Mouse (Mus musculus) testis, adult 2 months (tissue): Measurements from ENCODE around the gene Olfr620. TPM values are rescaled to one million over a fixed set of nuclear protein-coding genes. Genes with fewer than 3 reads are reported as not detected.

Experiments used
- H3K27ac ChIP-seq: fragments of 200-500 bp; 2 replicates; pipeline ENCODE4 v1.5.1; 2012; ENCODE audit warnings: low read depth, low read length; ENCODE audit not compliant: control insufficient read depth, insufficient read depth
- H3K27me3 ChIP-seq: fragments of 200-500 bp; 2 replicates; pipeline ENCODE4 v1.6.1; 2012; ENCODE audit warnings: mild to moderate bottlenecking, low read length, moderate library complexity; ENCODE audit not compliant: control insufficient read depth, insufficient read depth
- H3K36me3 ChIP-seq: fragments of 200-500 bp; 2 replicates; pipeline ENCODE4 v1.6.1; 2012; ENCODE audit warnings: mild to moderate bottlenecking, low read length; ENCODE audit not compliant: control insufficient read depth, insufficient read depth
- H3K4me1 ChIP-seq: fragments of 200-500 bp; 2 replicates; pipeline ENCODE4 v1.6.1; 2012; ENCODE audit warnings: low read length; ENCODE audit not compliant: control insufficient read depth, insufficient read depth
- H3K4me3 ChIP-seq: fragments of 200-500 bp; 2 replicates; pipeline ENCODE4 v1.5.1; 2012; ENCODE audit warnings: low read depth, mild to moderate bottlenecking, low read length, moderate library complexity, mixed read lengths; ENCODE audit not compliant: control insufficient read depth
- CTCF ChIP-seq: fragments of 200-500 bp; IDR thresholded peaks from 2 replicates; pipeline ENCODE4 v1.5.1; 2012; ENCODE audit warnings: low read depth, mild to moderate bottlenecking, inconsistent platforms, low read length, moderate library complexity; ENCODE audit not compliant: control insufficient read depth, insufficient read depth, insufficient replicate concordance
- POLR2A ChIP-seq: fragments of 200-500 bp; IDR thresholded peaks from 2 replicates; pipeline ENCODE4 v1.6.1; 2012; ENCODE audit warnings: low read depth, mild to moderate bottlenecking, inconsistent platforms, low read length, moderate library complexity; ENCODE audit not compliant: control insufficient read depth
- polyA plus RNA-seq: library from polyadenylated mRNA; depleted of rRNA; stranded (reverse); fragments of >200 nt; gene quantifications from 2 replicates; pipeline ENCODE4 v1.2.3, GENCODE M21; 2012; rRNA removed

The Olfr620 gene
- not detected in 2 replicates for polyA plus RNA-seq

DNA sequence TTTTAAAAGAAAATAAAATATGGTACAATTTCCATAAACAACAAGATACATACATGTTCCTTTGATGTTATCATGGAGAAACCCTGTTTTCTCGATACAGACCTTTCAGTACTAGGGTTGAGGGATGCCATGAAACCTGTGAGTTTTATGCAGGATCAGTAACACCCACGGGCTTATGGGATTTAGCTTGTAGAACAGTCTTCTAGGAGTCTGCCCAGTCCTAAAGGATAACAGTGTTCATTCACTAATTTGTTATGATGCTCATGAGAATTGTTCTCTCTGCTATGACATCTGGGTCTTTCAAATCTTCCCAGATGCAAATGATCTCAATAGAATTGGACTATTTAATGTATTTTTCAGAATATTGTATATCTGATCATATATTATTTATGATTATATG lies at the start of gene Olfr620:
Gene Olfr620 (minus strand): TSS at position 101 of the 400 bp plus-strand sequence.
- Histone ChIP-seq H3K27me3 (no peaks in the 10 kb centered on the region), H3K4me3 (no peak within 1 kb of the TSS), H3K27ac (no peak within 1 kb of the TSS), H3K36me3 (no peaks in the 10 kb centered on the region), H3K4me1 (no peaks in the 10 kb centered on the region)
- TF ChIP-seq CTCF (no peak), POLR2A (no peak)

DNA sequence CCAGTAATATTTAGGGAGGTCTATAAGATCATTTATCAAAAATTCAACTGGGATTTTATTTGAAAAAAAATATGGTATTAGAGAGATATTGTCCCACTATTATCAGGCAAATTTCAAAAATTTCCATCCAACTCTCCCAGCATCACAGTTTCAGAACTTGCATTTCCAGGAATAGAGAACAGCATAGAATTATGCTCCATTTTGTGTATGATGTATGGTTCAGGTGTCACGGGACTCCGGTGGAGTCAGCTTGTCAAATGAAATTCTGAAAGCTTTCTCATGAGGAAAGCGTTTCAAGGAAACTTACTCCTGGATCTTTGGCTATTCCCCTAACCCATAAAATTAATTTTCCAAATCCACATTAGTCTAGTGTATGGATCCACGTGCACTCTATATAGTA lies 31.7 kb upstream of the Olfr620 start:
- Histone ChIP-seq H3K4me1 (no peaks in the 10 kb centered on the region), H3K4me3 (no peak overlapping the region), H3K36me3 (no peaks in the 10 kb centered on the region), H3K27ac (no peak overlapping the region), H3K27me3 (no peaks in the 10 kb centered on the region)
- TF ChIP-seq CTCF (no peak), POLR2A (no peak)

- no peaks in the 10 kb centered on the region for H3K27me3 ChIP-seq
- no peak within 1 kb of the TSS for H3K4me3 ChIP-seq
- no peaks in the 10 kb centered on the region for H3K36me3 ChIP-seq
- TF ChIP-seq POLR2A (no peak), CTCF (no peak)
- no peak within 1 kb of the TSS for H3K27ac ChIP-seq
- H3K4me1 ChIP-seq, result no peaks in the 10 kb centered on the region
These were observed 30.3 kb upstream of the Olfr620 start, which contains the start of gene Olfr622 for GRCm38 (mm10) chr7:103642602-103643001. TSS of gene Olfr622 (minus strand) at chr7:103642702.

GRCm38 (mm10) chr7:103636795-103637194 lies 24.5 kb upstream of the Olfr620 start:
- Histone ChIP-seq H3K4me1 (no peaks in the 10 kb centered on the region), H3K4me3 (no peak overlapping the region), H3K27ac (no peak overlapping the region), H3K36me3 (no peaks in the 10 kb centered on the region), H3K27me3 (no peaks in the 10 kb centered on the region)
- TF ChIP-seq CTCF (no peak), POLR2A (no peak)

GRCm38 (mm10) chr7:103607425-103607824 lies 4.9 kb downstream of the Olfr620 start:
- Histone ChIP-seq H3K36me3 (no peaks in the 10 kb centered on the region), H3K4me3 (no peak overlapping the region), H3K4me1 (no peaks in the 10 kb centered on the region), H3K27me3 (no peaks in the 10 kb centered on the region), H3K27ac (no peak overlapping the region)
- TF ChIP-seq POLR2A (no peak), CTCF (no peak)

DNA sequence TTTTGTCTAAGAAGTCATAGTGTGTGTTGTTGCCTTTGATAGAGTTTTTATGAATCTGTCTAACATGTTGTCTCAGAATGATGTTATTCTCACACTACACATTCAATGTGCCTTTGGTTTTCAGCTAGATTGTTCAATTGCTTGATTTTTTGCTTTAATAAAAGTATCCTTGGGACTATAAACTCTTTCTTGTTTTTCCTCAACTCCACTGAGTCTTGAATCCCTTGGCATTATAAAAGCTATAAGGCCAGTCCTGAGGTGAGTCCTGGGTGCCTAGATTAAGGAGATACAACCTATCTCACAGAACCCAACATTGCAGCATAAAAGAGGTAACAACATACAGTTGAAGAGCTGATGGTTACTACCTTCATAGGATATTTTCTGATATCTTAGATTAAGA lies 12.1 kb downstream of the Olfr620 start, which contains the start of gene Olfr619:
Gene Olfr619 (plus strand): TSS at position 301 of the 400 bp plus-strand sequence.
- Histone ChIP-seq H3K27ac (no peak within 1 kb of the TSS), H3K4me3 (no peak within 1 kb of the TSS), H3K36me3 (no peaks in the 10 kb centered on the region), H3K27me3 (no peaks in the 10 kb centered on the region), H3K4me1 (no peaks in the 10 kb centered on the region)
- TF ChIP-seq CTCF, result no peak
- no peak for TF ChIP-seq POLR2A

- H3K4me3 ChIP-seq, result no peak within 1 kb of the TSS
- no peaks in the 10 kb centered on the region for H3K36me3 ChIP-seq
- TF ChIP-seq POLR2A (no peak), CTCF (no peak)
- no peaks in the 10 kb centered on the region for H3K27me3 ChIP-seq
- no peaks in the 10 kb centered on the region for H3K4me1 ChIP-seq
- no peak within 1 kb of the TSS for H3K27ac ChIP-seq
These were observed 22.5 kb downstream of the Olfr620 start, which contains the start of gene Olfr618 for GRCm38 (mm10) chr7:103589803-103590202. TSS of gene Olfr618 (plus strand) at chr7:103590103.

DNA sequence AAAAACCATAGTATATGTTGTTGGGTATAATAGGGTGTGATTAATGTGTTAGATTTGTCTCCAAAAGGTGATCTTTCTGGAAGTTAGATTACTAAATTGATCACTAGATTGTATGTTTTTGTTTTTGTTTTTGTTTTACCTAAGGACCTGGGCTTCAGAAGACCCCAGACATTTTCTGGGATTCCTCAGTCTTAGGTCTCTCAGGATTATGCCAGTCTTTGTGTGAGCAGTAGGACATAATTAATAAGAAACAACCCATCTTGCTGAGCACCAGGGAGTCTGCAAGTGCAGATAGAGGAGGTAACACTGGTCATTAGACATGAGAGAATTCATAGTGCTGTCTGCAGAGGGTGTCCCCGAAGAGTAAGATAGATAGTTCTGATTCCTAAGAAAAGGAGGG lies 39.6 kb downstream of the Olfr620 start, which contains the start of gene Olfr617:
Gene Olfr617 (plus strand): TSS at position 301 of the 400 bp plus-strand sequence.
- H3K27me3 ChIP-seq, result no peaks in the 10 kb centered on the region
- TF ChIP-seq POLR2A, result no peak
- TF ChIP-seq CTCF, result no peak
- H3K27ac ChIP-seq, result no peak within 1 kb of the TSS
- H3K36me3 ChIP-seq, result no peaks in the 10 kb centered on the region
- no peaks in the 10 kb centered on the region for H3K4me1 ChIP-seq
- H3K4me3 ChIP-seq, result no peak within 1 kb of the TSS
